Mouse (Mus musculus) CH12.LX (cell line): Measurements from ENCODE around the gene Fzd10.

Experiments
- CHD2 ChIP-seq: IDR thresholded peaks from 2 replicates; pipeline ENCODE4 v1.6.1; 2011; ENCODE audit warnings: low read length, improper control_type of control experiment
- CTCF ChIP-seq, 2 experiments: IDR thresholded peaks in 1 of 2; conservative IDR thresholded peaks in 1 of 2; 2 replicates each; pipeline ENCODE4 v1.5.1; 2011 to 2012; ENCODE audit warnings: low read depth in 2 of 2, low read length in 2 of 2, improper control_type of control experiment in 1 of 2, inconsistent platforms in 1 of 2, mild to moderate bottlenecking in 1 of 2, moderate library complexity in 1 of 2
- KAT2A ChIP-seq: IDR thresholded peaks from 2 replicates; pipeline ENCODE4 v1.6.1; 2012; ENCODE audit warnings: low read length, improper control_type of control experiment, inconsistent platforms; ENCODE audit not compliant: insufficient replicate concordance
- MAFK ChIP-seq: IDR thresholded peaks from 2 replicates; pipeline ENCODE4 v1.6.1; 2011; ENCODE audit warnings: low read length, improper control_type of control experiment; ENCODE audit not compliant: insufficient replicate concordance
- POLR2A ChIP-seq: IDR thresholded peaks from 2 replicates; pipeline ENCODE4 v1.6.1; 2011; ENCODE audit warnings: low read depth, mild to moderate bottlenecking, improper control_type of control experiment, low read length
- POLR2AphosphoS2 ChIP-seq: IDR thresholded peaks from 2 replicates; pipeline ENCODE4 v1.6.1; 2011; ENCODE audit warnings: low read depth, low read length, improper control_type of control experiment
- TBP ChIP-seq: conservative IDR thresholded peaks from 2 replicates; pipeline ENCODE4 v1.6.1; 2011; ENCODE audit warnings: low read depth, low read length, improper control_type of control experiment
- UBTF ChIP-seq: IDR thresholded peaks from 2 replicates; pipeline ENCODE4 v1.6.1; 2012; ENCODE audit warnings: low read depth, mild to moderate bottlenecking, inconsistent platforms, low read length, improper control_type of control experiment, moderate library complexity

DNA sequence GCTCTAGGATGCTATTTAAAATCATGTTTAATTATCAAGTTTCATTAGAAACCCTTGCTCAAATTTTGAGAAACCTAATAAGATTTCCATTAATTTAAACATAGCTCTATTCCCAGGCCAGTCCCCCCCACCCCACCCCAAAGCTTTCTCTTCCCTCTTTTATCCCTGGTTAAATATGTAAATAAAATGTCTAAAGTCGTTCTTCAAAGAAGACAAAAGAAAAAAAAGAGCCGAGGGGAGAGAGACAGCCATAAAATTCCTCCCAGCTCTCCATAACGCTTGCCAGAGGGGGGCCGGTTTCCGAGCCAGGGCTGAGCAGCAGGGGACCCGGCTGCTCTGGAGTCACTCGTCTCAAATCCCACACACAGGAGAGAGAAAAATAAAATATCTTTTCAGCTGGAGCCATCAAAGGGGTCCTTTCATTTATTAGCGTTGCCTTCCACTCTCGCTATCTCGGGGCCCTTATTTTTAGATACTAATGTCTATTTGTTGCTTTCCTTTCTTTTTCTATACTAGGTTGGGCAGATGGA lies 2.4 kb upstream of the Fzd10 start:
- TF ChIP-seq POLR2A (no peak), KAT2A (no peak), CTCF (conservative IDR thresholded peaks at IDR 0.05 in 1 of 2, IDR thresholded peaks at IDR 0.05 in 1 of 2; ENCODE audit: low read depth in 2 of 2, low read length in 2 of 2) (no peak), UBTF (no peak), POLR2AphosphoS2 (no peak), MAFK (no peak), TBP (no peak), CHD2 (no peak)
